Mouse (Mus musculus) c-Kit-negative CD71-positive TER-119-positive erythroid progenitor cells, embryonic 14.5 days (primary cell): Measurements from ENCODE around the gene Gm49405.
A peak's percentile ranks its signal among the peaks of the same experiment; 100 is the strongest.

Source experiments
- DNase-seq: peaks from one replicate; pipeline ENCODE4 v3.0.0-alpha.2; 2013; ENCODE audit warnings: low read depth, low spot score

Gm49405 gene

GRCm38 (mm10) chr19:3986334-3986733 lies 14.1 kb upstream of the Gm49405 start, which contains the start of gene Acy3:
TSS of gene Acy3 (plus strand) at chr19:3986570.
- no peak for DNase-seq

- no peak for DNase-seq
Observed at GRCm38 (mm10) chr19:3988066-3988465, 12.4 kb upstream of the Gm49405 start.

- no peak for DNase-seq
Observed at GRCm38 (mm10) chr19:3988750-3989149, 11.7 kb upstream of the Gm49405 start.

GRCm38 (mm10) chr19:3990804-3991203 lies 9.6 kb upstream of the Gm49405 start:
- DNase-seq = no peak

- no peak for DNase-seq
Observed at GRCm38 (mm10) chr19:3991562-3991961, 8.9 kb upstream of the Gm49405 start.

- DNase-seq = no peak
Observed at GRCm38 (mm10) chr19:3991966-3992365, 8.5 kb upstream of the Gm49405 start.

- DNase-seq = no peak
Observed at GRCm38 (mm10) chr19:3992416-3992815, 8.0 kb upstream of the Gm49405 start, which contains the start of gene Tbx10. TSS of gene Tbx10 (plus strand) at chr19:3992752.

GRCm38 (mm10) chr19:3994932-3995331 lies 5.5 kb upstream of the Gm49405 start:
- no peak for DNase-seq

GRCm38 (mm10) chr19:3995505-3995904 lies 4.9 kb upstream of the Gm49405 start:
- no peak for DNase-seq

- DNase-seq = no peak
Observed at GRCm38 (mm10) chr19:3996106-3996505, 4.3 kb upstream of the Gm49405 start.

- no peak for DNase-seq
Observed at GRCm38 (mm10) chr19:3996747-3997146, 3.7 kb upstream of the Gm49405 start.

GRCm38 (mm10) chr19:3997231-3997630 lies 3.2 kb upstream of the Gm49405 start:
- DNase-seq = no peak

GRCm38 (mm10) chr19:3998335-3998734 lies 2.1 kb upstream of the Gm49405 start:
- DNase-seq = no peak

- no peak for DNase-seq
Observed at GRCm38 (mm10) chr19:3999121-3999730, 1.2 kb upstream of the Gm49405 start.

- DNase-seq = no peak
Observed at GRCm38 (mm10) chr19:4000949-4001525, 611 bp downstream of the Gm49405 start.

- no peak for DNase-seq
Observed at GRCm38 (mm10) chr19:4001752-4002151, 1.3 kb downstream of the Gm49405 start.

- no peak for DNase-seq
Observed at GRCm38 (mm10) chr19:4003112-4003511, 2.7 kb downstream of the Gm49405 start, which contains the start of gene Doc2g. TSS of gene Doc2g (plus strand) at chr19:4003313.

- DNase-seq = no peak
Observed at GRCm38 (mm10) chr19:4003641-4004040, 3.2 kb downstream of the Gm49405 start.

- DNase-seq = no peak
Observed at GRCm38 (mm10) chr19:4004331-4004730, 3.9 kb downstream of the Gm49405 start.

GRCm38 (mm10) chr19:4005091-4005490 lies 4.7 kb downstream of the Gm49405 start:
- DNase-seq = no peak

- DNase-seq = no peak
Observed at GRCm38 (mm10) chr19:4005971-4006370, 5.5 kb downstream of the Gm49405 start.

- no peak for DNase-seq
Observed at GRCm38 (mm10) chr19:4011086-4011485, 10.7 kb downstream of the Gm49405 start.

- peak; percentile 96 for DNase-seq
Observed at GRCm38 (mm10) chr19:4012432-4013022, 12.1 kb downstream of the Gm49405 start, which contains the start of gene Ndufv1. TSS of gene Ndufv1 (minus strand) at chr19:4012806.
